Mouse (Mus musculus) thymus, adult 18-20 months (tissue): Measurements from ENCODE around the gene Chaf1a.

Experiments used
- DNase-seq, 2 experiments: peaks; one replicate each; pipeline ENCODE4 v3.0.0; 2022; ENCODE audit warnings: mixed read lengths in 2 of 2

Chaf1a gene

DNA sequence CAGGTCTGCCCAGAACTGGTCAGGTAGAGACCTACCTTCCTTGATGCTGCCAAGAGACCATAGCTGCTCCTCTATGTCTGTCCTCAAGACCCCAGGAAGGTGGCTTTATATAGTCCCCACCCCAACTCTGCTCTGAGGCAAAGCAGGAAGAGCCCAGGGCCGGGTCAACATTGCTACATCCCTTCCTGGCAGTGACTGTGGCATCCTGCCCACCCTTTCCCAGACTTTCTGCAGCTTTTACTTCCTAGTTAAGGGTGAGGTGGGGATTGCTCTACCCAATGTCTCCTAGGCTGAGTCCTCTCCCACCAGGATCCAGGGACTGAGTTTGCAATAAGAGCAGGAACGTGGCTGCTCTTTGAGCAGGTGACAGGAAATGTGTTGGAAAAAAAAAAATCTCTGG lies 81.6 kb downstream of the Chaf1a start, which contains the start of gene Lrg1:
Lrg1 (minus strand) TSS at position 176 of the 400 bp plus-strand sequence.
- DNase-seq: no peak
